Mouse (Mus musculus) MEL (cell line): ENCODE measurements around the gene Mill2. TPM values are rescaled to one million over a fixed set of nuclear protein-coding genes. Genes with fewer than 3 reads are reported as not detected.

Experiments used
- DNase-seq: peaks from one replicate; pipeline ENCODE4 v3.0.0; 2011; ENCODE audit warnings: low read depth, low spot score
- H3K27ac ChIP-seq: 2 replicates; pipeline ENCODE4 v1.5.1; 2012; ENCODE audit warnings: low read depth, mild to moderate bottlenecking, control low read depth, low read length, moderate library complexity; ENCODE audit not compliant: control insufficient read depth
- H3K27me3 ChIP-seq, 2 experiments: fragments of 150-350 bp in 1 of 2; sonication (generic) in 1 of 2; 2 replicates each; pipeline ENCODE4 v1.6.1; 2012; ENCODE audit warnings: low read length in 2 of 2, mild to moderate bottlenecking in 2 of 2, improper control_type of control experiment in 1 of 2, moderate library complexity in 1 of 2; ENCODE audit not compliant: insufficient read depth in 2 of 2, control insufficient read depth in 1 of 2
- H3K36me3 ChIP-seq, 2 experiments: 2 replicates each; pipeline ENCODE4 v1.6.1; 2012 to 2014; ENCODE audit warnings: low read length in 2 of 2, improper control_type of control experiment in 1 of 2, inconsistent platforms in 1 of 2, mild to moderate bottlenecking in 1 of 2; ENCODE audit not compliant: insufficient read depth in 2 of 2, control insufficient read depth in 1 of 2
- H3K4me1 ChIP-seq, 2 experiments: fragments of 150-350 bp in 1 of 2; sonication (generic) in 1 of 2; 2 replicates each; pipeline ENCODE4 v1.6.1; 2012; ENCODE audit warnings: low read length in 2 of 2, improper control_type of control experiment in 1 of 2, mild to moderate bottlenecking in 1 of 2; ENCODE audit not compliant: insufficient read depth in 2 of 2, control insufficient read depth in 1 of 2
- H3K4me3 ChIP-seq, 2 experiments: fragments of 150-350 bp in 1 of 2; sonication (generic) in 1 of 2; 2 replicates each; pipeline ENCODE4 v1.5.1; 2012; ENCODE audit warnings: low read depth in 2 of 2, low read length in 2 of 2, mild to moderate bottlenecking in 2 of 2, moderate library complexity in 2 of 2, control low read depth in 1 of 2, improper control_type of control experiment in 1 of 2; ENCODE audit not compliant: control insufficient read depth in 1 of 2, insufficient read depth in 1 of 2
- H3K79me2 ChIP-seq: 2 replicates; pipeline ENCODE4 v1.6.1; 2012; ENCODE audit warnings: mild to moderate bottlenecking, low read length, moderate library complexity; ENCODE audit not compliant: control insufficient read depth, poor library complexity, insufficient read depth
- H3K9ac ChIP-seq: 2 replicates; pipeline ENCODE4 v1.6.1; 2012; ENCODE audit warnings: low read depth, mild to moderate bottlenecking, control low read depth, low read length, moderate library complexity; ENCODE audit not compliant: control insufficient read depth, poor library complexity, severe bottlenecking
- H3K9me3 ChIP-seq: fragments of 150-350 bp; sonication (generic); replicated peaks from 2 replicates; pipeline ENCODE4 v1.6.1; 2012; ENCODE audit warnings: mild to moderate bottlenecking, low read length, improper control_type of control experiment, moderate library complexity; ENCODE audit not compliant: insufficient read depth
- BHLHE40 ChIP-seq: IDR thresholded peaks from 2 replicates; pipeline ENCODE4 v1.6.1; 2012; ENCODE audit warnings: low read depth, mild to moderate bottlenecking, inconsistent platforms, low read length, improper control_type of control experiment, borderline replicate concordance
- CTCF ChIP-seq, 3 experiments: IDR thresholded peaks in 2 of 3; conservative IDR thresholded peaks in 1 of 3; 2 replicates each; pipeline ENCODE4 v1.5.1; 2011 to 2012; ENCODE audit warnings: low read length in 3 of 3, low read depth in 2 of 3, mild to moderate bottlenecking in 2 of 3, improper control_type of control experiment in 1 of 3, inconsistent platforms in 1 of 3, mixed read lengths in 1 of 3, moderate library complexity in 1 of 3; ENCODE audit not compliant: control insufficient read depth in 1 of 3, insufficient read depth in 1 of 3, poor library complexity in 1 of 3, severe bottlenecking in 1 of 3
- E2F4 ChIP-seq: IDR thresholded peaks from 2 replicates; pipeline ENCODE4 v1.6.1; 2011; ENCODE audit warnings: low read depth, low read length, improper control_type of control experiment, borderline replicate concordance
- ELF1 ChIP-seq: IDR thresholded peaks from 2 replicates; pipeline ENCODE4 v1.6.1; 2014; ENCODE audit warnings: low read depth, mild to moderate bottlenecking, inconsistent platforms, low read length, improper control_type of control experiment, moderate library complexity
- EP300 ChIP-seq, 2 experiments: IDR thresholded peaks; 2 replicates each; pipeline ENCODE4 v1.6.1; 2011; ENCODE audit warnings: improper control_type of control experiment in 2 of 2, low read length in 2 of 2, low read depth in 1 of 2, mild to moderate bottlenecking in 1 of 2
- ETS1 ChIP-seq: IDR thresholded peaks from 2 replicates; pipeline ENCODE4 v1.6.1; 2012; ENCODE audit warnings: low read depth, mild to moderate bottlenecking, inconsistent platforms, low read length, improper control_type of control experiment, moderate library complexity
- GABPA ChIP-seq: IDR thresholded peaks from 2 replicates; pipeline ENCODE4 v1.6.1; 2012; ENCODE audit warnings: low read depth, mild to moderate bottlenecking, inconsistent platforms, low read length, improper control_type of control experiment, moderate library complexity
- GATA1 ChIP-seq: IDR thresholded peaks from 2 replicates; pipeline ENCODE4 v1.6.1; 2011; ENCODE audit warnings: low read depth, low read length, improper control_type of control experiment
- HCFC1 ChIP-seq: IDR thresholded peaks from 2 replicates; pipeline ENCODE4 v1.6.1; 2012; ENCODE audit warnings: low read depth, mild to moderate bottlenecking, inconsistent platforms, low read length, improper control_type of control experiment, moderate library complexity
- MXI1 ChIP-seq: IDR thresholded peaks from 2 replicates; pipeline ENCODE4 v1.6.1; 2011; ENCODE audit warnings: mild to moderate bottlenecking, low read depth, low read length, improper control_type of control experiment
- MYB ChIP-seq: IDR thresholded peaks from 2 replicates; pipeline ENCODE4 v1.6.1; 2011; ENCODE audit warnings: mild to moderate bottlenecking, low read depth, low read length, improper control_type of control experiment
- MYC ChIP-seq: IDR thresholded peaks from 2 replicates; pipeline ENCODE4 v1.6.1; 2011; ENCODE audit warnings: low read depth, mild to moderate bottlenecking, low read length, improper control_type of control experiment, moderate library complexity
- NELFE ChIP-seq: IDR thresholded peaks from 2 replicates; pipeline ENCODE4 v1.6.1; 2011; ENCODE audit warnings: low read depth, low read length, improper control_type of control experiment
- POLR2AphosphoS2 ChIP-seq: IDR thresholded peaks from 2 replicates; pipeline ENCODE4 v1.6.1; 2011; ENCODE audit warnings: low read length, improper control_type of control experiment
- POLR2AphosphoS5 ChIP-seq: IDR thresholded peaks from 2 replicates; pipeline ENCODE4 v1.6.1; 2012; ENCODE audit warnings: low read depth, borderline replicate concordance, mild to moderate bottlenecking, inconsistent platforms, low read length, moderate library complexity, mixed read lengths
- RCOR1 ChIP-seq: IDR thresholded peaks from 2 replicates; pipeline ENCODE4 v1.6.1; 2012; ENCODE audit warnings: low read depth, mild to moderate bottlenecking, inconsistent platforms, low read length, improper control_type of control experiment
- TAL1 ChIP-seq: IDR thresholded peaks from 2 replicates; pipeline ENCODE4 v1.6.1; 2012; ENCODE audit warnings: mild to moderate bottlenecking, inconsistent platforms, low read length, moderate library complexity, mixed read lengths
- TCF12 ChIP-seq: IDR thresholded peaks from 2 replicates; pipeline ENCODE4 v1.6.1; 2014; ENCODE audit warnings: low read depth, mild to moderate bottlenecking, inconsistent platforms, low read length, improper control_type of control experiment, moderate library complexity
- UBTF ChIP-seq: IDR thresholded peaks from 2 replicates; pipeline ENCODE4 v1.6.1; 2012; ENCODE audit warnings: low read depth, mild to moderate bottlenecking, inconsistent platforms, low read length, improper control_type of control experiment, moderate library complexity, borderline replicate concordance; ENCODE audit not compliant: insufficient read depth
- USF1 ChIP-seq: IDR thresholded peaks from 2 replicates; pipeline ENCODE4 v1.6.1; 2014; ENCODE audit warnings: low read depth, mild to moderate bottlenecking, inconsistent platforms, low read length, improper control_type of control experiment, moderate library complexity
- ZC3H11A ChIP-seq: IDR thresholded peaks from 2 replicates; pipeline ENCODE4 v1.6.1; 2012; ENCODE audit warnings: low read depth, mild to moderate bottlenecking, inconsistent platforms, low read length, improper control_type of control experiment
- ZMIZ1 ChIP-seq: IDR thresholded peaks from 2 replicates; pipeline ENCODE4 v1.6.1; 2012; ENCODE audit warnings: low read depth, mild to moderate bottlenecking, inconsistent platforms, low read length, improper control_type of control experiment, moderate library complexity
- polyA plus RNA-seq, 2 experiments: library from polyadenylated mRNA; stranded (reverse) in 1 of 2; unstranded in 1 of 2; fragments of >175 nt in 1 of 2; fragments of >200 nt in 1 of 2; gene quantifications; 2 replicates each; pipeline versions ENCODE4 v1.2.1 to v1.2.4; 2012; ENCODE audit warnings: low replicate concordance in 2 of 2, low read depth in 1 of 2; ENCODE audit not compliant: insufficient read length in 2 of 2, insufficient read depth in 1 of 2, missing spikeins in 1 of 2
- total RNA-seq: library from RNA; depleted of rRNA; stranded (reverse); fragments of 300-350 nt; gene quantifications from 2 replicates; pipeline ENCODE4 v1.2.3, GENCODE M21; 2012

The Mill2 gene
- total and polyA plus RNA-seq, 3 experiments, result 0.08 to 0.13 TPM; not detected in 1

- no peak overlapping the region for H3K9ac ChIP-seq
- no peaks in the 10 kb centered on the region for H3K36me3 ChIP-seq
- H3K4me3 ChIP-seq, result no peak overlapping the region
- DNase-seq, result no peak
- no peaks in the 10 kb centered on the region for H3K9me3 ChIP-seq
- no peak overlapping the region for H3K27ac ChIP-seq
- no peaks in the 10 kb centered on the region for H3K4me1 ChIP-seq
- no peaks in the 10 kb centered on the region for H3K27me3 ChIP-seq
- no peaks in the 10 kb centered on the region for H3K79me2 ChIP-seq
- TF ChIP-seq USF1 (no peak), NELFE (no peak), MYC (no peak), E2F4 (no peak), RCOR1 (no peak), POLR2AphosphoS2 (no peak), MYB (no peak), UBTF (no peak), EP300 (IDR thresholded peaks at IDR 0.05; ENCODE audit: low read depth in 1 of 2, low read length in 2 of 2) (no peak), MXI1 (no peak), TCF12 (no peak), HCFC1 (no peak)
Measured at GRCm38 (mm10) chr7:18872014-18872802, 32.4 kb downstream of the Mill2 start.

- H3K4me3 ChIP-seq, result no peak overlapping the region
- H3K9me3 ChIP-seq, result no peaks in the 10 kb centered on the region
- no peaks in the 10 kb centered on the region for H3K36me3 ChIP-seq
- H3K4me1 ChIP-seq, result no peaks in the 10 kb centered on the region
- DNase-seq, result no peak
- no peak overlapping the region for H3K9ac ChIP-seq
- no peaks in the 10 kb centered on the region for H3K79me2 ChIP-seq
- H3K27me3 ChIP-seq, result no peaks in the 10 kb centered on the region
- TF ChIP-seq ETS1 (no peak), CTCF (IDR thresholded peaks at IDR 0.05 in 2 of 3, conservative IDR thresholded peaks at IDR 0.05 in 1 of 3; ENCODE audit: control insufficient read depth in 1 of 3, insufficient read depth in 1 of 3, low read depth in 2 of 3, low read length in 3 of 3, poor library complexity in 1 of 3, severe bottlenecking in 1 of 3) (no peak), ZMIZ1 (no peak), GABPA (no peak), POLR2AphosphoS5 (no peak), ZC3H11A (no peak), POLR2AphosphoS2 (no peak), MYC (no peak), MYB (no peak), GATA1 (no peak), TAL1 (no peak), BHLHE40 (no peak), E2F4 (no peak), ELF1 (no peak)
- no peak overlapping the region for H3K27ac ChIP-seq
Measured at GRCm38 (mm10) chr7:18872816-18873215, 33.0 kb downstream of the Mill2 start.
